Mouse (Mus musculus) CD8-positive naive resting alpha-beta T cell, adult 2 months (primary cell): ENCODE data around the gene Vmn2r1.
A peak's percentile ranks its signal among the peaks of the same experiment; 100 is the strongest.

Source experiments
- DNase-seq, 2 experiments: peaks; one replicate each; pipeline ENCODE4 v3.0.0; 2022; ENCODE audit warnings: low read depth in 2 of 2, low spot score in 2 of 2

Gene Vmn2r1

DNA sequence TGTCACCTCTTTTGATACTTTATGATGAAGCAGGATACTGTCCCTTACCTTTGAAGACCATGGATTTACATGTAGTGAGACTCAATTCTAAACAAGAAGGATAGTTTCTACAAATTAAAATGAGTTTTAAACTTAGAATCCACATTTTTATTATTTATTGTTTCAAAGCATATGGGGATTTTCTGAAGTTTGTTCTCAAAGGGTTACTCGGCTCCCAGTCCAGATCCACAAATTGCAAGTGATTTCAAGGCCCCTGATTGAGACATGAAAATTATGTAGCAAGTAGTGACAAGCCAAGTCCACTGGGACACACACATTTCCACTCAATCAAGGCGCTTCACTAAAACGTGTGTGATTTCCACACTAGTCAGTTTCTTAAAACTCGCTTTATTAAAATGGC, at the start of gene Vmn2r1:
Vmn2r1 (plus strand) TSS at position 301 of the 400 bp plus-strand sequence.
- no peak for DNase-seq

DNA sequence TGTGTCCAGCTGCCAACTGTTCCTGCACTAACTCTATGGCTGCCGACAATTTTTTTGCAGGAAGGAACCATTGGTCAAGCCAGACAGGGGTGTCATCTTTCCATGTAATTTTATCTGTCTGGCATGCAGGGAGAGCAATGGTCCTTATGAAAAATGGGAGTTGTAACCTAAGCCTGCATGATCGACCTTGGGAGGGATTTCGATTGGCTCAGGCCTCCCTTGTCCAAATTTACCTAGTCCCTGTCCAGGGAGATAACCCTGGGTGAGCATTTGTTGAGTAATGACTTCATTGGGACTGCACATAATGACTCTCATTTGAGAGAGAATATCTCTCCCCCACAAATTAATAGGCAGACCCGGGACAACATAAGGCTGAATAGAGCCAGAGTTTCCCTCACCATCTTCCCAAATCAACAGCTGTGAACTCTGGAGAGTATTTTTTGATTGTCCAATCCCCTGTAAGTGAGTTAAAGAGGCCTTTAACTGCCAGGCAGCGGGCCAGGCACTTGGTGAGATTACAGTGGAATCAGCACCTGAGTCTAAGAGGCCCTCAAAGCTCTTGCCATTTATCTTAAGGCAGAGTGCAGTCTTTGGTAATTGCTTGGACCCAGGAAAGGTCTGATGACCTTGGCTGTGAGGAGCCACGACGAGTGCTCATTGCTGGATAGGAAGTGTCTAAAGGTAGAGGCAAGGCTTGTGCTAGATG, 43.1 kb upstream of the Vmn2r1 start:
- DNase-seq = no peak

DNA sequence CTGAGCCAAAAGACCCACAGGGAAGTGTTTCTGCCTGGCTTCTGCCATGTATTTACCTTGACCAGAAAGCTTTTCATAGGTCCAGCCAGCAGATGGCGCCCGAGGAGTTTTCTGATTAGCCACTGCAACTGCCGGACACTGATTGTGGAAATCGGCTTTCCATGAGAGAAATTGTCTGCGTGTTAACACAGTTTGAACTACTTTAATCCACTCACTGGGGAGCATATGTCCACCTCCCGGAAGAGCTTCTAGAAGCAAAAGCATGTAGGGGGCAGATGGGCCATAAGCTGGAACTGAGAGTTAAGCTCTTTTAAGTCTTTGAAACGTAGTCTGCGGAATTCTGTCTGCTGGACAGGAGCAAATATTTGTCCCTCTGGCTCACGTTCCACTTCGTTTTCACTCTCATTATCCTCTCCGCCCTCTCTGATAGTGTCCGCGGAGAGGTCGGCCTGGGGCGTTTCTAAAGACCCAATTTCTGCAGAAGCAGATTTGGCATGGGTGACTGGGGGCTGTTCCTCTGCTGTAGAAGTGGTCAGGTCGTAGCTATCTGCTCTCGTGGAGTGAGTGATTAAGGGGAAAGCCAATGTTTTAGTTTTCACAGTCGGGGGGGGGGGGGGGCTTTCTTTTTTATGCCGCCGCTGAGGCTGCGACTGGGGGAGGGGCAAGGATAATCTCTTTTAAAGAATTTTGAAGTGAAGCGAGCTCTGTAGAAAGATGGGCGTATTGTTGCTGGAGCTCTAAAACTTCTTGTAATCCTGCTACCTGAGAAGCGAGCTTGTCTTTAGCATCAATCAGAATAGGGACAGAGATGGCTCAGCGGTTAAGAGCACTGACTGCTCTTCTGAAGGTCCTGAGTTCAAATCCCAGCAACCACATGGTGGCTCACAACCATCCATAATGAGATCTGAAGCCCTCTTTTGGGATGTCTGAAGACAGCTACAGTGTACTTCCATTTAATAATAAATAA, 41.2 kb upstream of the Vmn2r1 start:
- peak; percentile 5 to 33 for DNase-seq

DNA sequence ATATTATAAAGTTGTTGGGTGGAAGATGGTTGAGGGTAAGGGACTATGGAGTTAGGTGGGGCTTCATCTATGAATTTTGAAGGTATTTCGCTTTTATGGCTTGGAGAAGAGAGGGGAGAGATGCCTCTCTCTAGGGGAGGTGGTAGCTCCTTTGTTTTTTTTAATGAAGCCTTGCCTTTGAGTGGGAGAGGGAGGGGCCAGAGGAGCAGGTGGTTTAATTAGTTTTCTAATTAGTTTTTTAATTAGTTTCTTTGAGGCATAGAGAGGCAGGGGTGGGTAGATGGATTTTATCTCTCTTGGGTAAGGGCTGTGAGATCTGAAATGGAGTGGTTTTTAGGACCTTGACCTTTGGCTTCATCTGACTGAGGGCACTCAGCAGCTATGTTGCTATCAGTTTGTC, 31.4 kb downstream of the Vmn2r1 start:
- no peak for DNase-seq

DNA sequence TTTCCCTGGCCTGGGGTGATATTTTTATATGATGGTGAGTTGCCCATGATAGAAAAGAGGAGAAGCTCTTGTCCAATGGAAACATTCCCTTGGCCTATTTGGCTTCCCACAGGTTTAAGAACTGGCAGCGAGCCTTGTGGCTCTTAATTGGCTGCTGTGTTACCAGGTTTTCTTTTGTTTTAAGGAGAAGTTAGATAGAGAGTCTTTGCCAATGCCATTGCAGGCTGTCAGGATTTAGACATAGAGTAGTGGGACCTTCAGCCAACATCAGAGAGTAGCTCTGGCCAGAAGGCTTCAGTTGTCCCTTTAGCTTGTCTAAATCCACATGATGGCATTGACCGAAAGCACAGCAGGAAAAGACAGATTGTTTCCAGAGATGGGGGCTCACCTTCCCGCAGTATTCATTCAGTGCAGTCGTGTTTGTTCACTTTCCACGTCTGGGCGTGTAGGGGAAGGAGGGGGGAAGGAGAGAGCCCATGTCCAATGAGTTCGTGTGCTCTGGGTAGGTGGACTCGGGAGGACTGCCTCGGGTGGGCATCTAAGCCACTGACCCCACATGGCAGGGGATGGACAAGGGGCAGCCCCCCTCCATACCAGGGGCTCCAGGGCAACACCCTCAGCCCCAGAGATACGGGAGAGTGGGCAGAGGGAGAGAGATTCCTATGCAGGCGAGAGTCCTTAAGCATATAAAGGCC, 32.2 kb downstream of the Vmn2r1 start:
- DNase-seq = no peak

DNA sequence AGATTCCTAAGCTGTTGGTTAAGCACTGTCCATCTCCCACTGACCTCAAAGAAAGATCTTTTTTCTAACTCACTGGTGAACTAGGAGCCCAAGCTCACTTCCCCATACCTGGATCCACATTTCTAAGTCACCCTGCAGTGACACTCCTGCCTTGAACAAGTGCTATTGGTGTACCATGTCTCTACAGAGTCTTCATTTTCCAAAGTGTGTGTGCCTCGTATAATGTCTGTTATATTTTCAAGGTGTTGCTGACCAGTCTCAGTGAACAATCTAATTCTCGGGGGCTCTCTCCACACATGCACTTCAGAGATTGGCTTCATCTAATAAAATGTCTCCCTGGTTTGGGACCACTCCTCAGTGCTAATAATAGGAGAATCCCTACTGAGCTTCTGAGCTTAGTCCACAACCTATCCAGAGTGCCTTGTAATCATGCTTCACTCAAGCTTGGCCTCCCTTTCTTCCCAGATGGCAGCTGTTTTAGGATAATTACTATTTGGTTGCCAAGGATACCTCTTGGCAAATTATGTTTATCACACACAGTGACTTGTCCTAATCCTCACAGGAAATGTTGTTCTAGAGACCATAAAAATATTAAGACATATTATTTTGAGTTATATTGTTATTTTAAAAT, 60.6 kb downstream of the Vmn2r1 start, which contains the start of gene Vmn2r2:
Vmn2r2 (minus strand) TSS at position 51 of the 631 bp plus-strand sequence.
- no peak for DNase-seq
